Mouse (Mus musculus) layer of hippocampus, adult 8-10 months (tissue): ENCODE results near the gene Sox10. TPM values are rescaled to one million over a fixed set of nuclear protein-coding genes. Genes with fewer than 3 reads are reported as not detected.

Experiments
- DNase-seq, 2 experiments: peaks; one replicate each; pipeline ENCODE4 v3.0.0; 2022; ENCODE audit warnings: low spot score in 2 of 2
- total RNA-seq, 4 experiments: library from RNA; stranded (reverse); gene quantifications; 2 replicates each; pipeline ENCODE4 v1.2.4; 2022

Sox10 gene
- total RNA-seq: 10 to 100 TPM; 34.6 to 40.4 (median 37.8) TPM

DNA sequence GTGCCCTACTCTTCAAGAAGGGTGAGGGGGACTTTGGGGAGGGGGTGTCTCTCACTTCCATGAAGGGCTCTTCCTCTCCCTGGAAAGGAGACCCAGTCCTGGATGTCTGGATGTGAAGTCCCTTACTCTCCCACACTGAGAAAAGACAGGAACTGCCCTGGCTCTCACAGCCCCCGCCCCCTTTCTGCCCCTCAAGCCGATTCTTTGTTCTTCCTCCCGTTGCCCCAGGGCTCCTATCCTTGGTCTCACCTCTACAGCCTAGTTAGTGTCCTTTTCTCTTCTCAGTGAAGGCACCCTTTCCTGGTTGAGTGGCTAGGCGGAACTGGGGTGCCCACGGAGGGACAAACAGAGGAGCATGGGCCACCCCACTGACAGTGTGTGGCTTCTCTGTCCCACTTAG lies at the start of gene Sox10:
Sox10 (minus strand) TSS at position 101 of the 400 bp plus-strand sequence.
- no peak for DNase-seq

DNA sequence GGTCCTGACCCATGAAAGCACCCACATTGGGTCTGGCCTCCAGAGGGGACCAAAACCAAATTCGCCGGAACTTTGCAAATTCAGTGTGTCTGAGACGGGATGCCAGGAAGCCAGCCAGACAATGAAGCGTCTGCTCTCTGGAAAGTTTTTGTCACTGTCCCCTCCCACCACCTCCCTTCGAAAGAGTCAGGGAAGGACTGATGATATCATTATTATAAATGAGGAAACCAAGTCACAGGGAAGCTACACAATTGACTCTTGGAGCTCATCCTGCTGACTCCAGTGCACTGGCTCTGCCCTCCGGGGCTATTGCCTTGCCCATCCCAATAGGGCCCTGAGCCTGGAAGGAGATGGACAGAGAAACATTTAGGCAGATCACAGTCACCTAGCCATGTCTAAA lies 48.6 kb upstream of the Sox10 start:
- no peak for DNase-seq

DNA sequence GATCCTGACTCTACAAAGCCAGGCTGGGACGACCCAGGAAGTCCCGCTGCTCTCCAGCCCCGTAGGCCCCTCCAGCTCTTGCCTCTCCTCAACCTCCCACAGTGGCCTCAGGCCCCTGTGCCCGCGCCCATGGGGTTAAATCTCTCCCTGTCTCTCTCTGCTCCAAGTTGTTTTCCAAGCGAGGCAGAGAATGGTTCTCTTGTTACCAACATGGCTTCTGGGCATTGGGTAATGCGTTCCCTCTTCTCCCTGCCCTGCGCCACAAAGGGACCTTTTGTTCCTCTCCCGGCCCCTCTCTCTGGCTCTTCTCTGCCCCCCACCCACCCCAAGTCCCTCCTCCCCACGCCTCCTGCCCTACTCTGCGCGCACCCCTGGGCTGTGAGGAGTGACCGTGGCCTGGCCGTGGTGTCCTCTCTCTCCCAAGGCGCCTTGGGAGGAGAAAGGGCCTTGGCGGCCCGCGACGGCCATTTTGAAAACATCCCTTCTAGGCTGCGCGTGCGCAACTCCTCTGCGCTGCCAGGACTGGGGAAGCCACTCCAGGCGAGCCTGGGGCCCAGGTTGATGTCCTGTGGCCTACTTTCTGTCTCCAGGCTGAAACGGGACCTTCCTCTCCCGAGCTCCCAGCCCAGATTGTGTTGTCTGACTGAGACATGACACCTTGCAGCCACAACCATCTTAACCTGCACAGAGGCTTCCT lies 47.9 kb upstream of the Sox10 start:
- DNase-seq: peak in 1 of 2 experiments; percentile 51

DNA sequence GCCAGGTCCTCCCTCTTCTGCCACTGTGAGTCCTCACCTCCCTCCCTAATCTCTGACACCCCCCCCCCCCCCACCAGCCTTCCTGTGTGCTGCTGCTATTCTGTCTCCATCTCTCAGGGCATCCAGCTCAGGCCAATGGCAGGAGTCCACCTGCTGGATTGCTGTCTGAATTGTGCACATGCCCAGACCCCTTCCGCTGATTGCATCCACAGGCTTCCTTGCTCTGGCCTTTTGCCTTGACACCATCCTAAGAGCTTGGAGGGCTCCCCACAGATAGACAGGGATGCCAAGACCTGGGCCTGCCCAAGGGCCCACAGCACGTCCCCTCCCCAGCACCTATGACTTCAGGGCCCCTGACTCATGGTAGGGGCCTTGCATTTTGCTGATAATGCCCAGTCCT lies 45.3 kb upstream of the Sox10 start:
- no peak for DNase-seq

DNA sequence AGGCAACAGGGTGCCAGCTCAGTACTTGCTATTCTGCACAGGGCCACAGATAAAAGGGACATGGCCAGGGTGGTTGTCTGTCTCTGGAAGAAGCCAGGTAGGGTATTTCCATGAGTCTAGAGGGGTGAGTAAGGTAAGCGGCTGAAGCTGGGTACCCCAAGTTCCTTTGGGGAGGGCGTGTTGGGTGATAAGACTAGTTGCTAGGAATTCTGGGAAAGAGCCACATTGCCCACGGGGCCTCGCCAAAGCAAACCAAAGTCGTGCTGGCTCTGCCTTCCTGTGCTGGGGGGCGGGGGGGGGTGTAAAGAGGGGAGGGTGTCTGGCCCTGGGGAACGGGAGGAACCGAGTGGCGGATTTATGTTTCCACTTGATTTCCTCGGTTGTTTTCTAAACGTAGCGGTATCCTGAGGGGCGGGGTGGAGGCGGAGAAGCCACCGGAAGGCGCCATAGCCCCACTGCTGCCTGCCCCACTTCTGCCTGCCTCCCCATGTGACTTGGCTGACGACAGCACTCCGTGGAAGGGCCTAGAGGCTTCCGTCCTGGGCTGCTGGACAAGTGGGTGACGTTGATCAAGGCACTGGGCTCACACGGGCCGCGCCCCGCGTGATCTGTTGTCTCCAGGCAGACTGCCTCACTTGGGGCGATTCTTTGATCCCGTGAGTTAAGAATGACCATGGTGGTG lies 43.9 kb upstream of the Sox10 start:
- peak in 1 of 2 experiments; percentile 34 for DNase-seq

DNA sequence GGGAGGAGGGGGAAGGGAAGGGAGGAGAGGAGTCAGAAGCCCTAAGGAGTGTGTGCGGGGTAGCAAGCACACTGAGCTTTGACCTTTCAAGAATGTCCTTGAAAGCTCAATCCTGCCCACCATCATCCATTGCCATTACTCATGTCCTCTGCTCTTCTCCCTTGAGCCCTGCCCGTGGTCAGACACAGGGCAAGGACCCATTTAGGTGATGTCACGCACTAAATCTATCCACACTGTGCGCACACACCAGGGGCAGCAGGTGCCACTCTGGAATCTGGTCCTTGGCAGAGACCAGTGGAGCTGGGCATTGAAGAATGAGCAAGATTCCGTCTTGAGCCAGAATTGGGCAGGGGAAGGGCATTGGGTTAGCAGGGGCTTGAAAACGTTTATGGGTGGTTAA lies 43.2 kb upstream of the Sox10 start:
- no peak for DNase-seq

DNA sequence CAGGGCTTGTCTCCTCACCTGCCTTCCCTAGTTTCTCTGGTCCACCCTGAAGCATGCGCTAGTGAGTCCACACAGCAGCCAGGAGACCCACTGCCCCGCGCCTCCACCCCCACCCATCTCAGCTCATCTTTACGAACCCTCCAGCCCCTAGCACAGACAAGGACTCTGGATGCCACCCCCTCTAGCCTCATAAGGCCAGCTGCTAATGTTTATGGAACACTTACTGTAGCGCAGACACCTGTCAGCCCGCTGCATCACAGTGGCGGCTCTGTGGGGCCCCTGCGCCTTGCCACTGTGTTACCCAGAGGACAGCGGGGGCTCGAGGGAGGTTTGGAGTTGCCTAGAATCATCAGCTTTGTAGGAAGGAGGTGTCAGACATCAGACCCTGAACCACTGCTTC lies 37.5 kb upstream of the Sox10 start:
- DNase-seq: no peak

DNA sequence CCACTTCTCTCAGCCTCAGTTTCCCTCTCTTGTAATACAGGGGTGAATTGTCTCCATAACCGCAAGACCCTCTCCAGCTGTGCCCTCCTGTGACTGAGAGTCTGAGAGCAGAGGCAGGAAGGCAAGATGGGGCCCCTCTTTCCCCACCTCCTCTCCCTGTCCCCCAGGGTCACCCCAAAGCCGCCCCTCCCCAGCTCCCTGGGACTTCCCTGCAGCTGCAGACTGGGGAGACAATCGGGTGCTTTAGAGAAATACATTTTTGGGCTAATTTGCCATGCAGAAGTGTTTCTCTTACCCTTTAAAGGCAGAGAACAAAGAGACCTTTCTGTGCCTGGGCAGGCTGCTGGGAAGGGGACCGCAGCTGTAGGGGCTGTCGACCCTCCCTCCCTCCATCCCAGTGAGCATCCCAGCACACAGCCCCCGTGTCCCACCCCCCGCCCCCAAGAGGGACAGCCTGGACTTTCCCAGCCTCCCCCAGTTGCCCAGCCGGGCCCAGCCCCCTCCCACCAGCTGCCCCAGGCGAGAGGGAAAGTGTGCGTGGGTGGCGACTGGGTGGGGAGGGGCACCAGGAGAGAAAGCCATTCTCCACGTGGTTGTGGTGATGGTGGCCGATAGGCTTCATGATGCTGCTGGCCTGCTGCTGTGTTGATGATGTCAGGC lies 36.6 kb upstream of the Sox10 start:
- DNase-seq: no peak

DNA sequence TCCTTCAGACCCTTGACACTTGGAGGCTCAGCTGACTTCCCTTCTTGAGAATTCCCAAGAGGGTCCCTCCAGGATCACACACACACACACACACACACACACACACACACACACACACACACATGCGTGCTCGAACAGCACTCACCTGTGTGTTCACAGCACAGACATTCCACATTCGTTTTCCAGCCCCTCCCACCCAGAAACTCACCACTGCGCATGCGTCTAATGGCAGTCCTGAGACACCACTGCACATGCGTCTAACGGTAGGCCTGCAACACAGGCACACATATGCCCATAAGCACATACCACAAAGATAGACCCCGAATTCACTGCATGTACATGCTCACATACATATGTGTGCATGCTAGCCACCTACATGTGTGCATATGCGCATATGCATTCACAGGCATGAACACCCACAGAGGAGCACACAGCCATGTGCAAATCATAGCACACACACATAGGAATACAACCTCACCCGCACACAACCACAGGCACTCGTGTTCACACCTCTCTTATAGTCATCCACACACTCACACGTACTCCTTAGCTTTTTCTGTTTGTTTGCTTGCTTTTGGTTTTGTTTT lies 34.4 kb upstream of the Sox10 start:
- DNase-seq: no peak

DNA sequence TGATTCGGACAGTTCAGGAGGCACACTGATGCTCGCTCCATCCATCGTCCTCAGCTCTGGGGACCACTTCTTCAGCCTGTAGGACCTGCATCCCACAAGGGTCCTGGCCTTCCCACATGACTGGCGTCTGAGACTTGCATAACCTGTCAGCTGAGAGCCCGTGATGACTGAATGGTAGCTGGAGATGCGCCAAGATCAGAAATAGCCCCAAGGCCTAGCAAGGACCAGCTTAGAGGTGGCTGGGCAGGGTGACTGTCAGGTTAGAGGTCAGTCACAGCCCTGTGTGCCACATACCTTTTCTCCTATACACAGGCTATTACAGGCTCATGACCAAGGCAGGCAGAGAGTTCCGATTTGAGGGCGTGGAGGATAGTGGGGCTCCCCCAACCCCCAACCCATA lies 30.5 kb upstream of the Sox10 start:
- no peak for DNase-seq

DNA sequence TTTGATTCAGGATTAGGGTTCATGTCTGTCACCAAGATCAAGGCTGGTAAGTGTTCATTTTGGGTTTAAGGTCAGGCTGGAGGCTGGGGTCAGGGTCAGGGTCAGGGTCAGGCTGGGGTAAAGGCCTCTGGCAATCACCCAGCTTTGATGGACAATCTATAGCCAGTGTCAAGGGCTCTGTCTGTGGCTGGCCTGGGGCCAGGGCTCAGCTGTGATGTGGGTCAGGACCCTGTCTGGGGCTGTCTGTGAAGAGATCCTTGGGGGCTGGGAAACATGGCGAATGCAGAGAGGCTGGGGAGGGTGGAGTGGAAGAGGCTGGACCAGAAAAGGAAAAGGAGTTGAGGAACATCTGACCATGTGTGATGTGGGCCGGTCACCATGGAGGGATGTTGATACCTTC lies 29.9 kb upstream of the Sox10 start:
- DNase-seq: no peak

DNA sequence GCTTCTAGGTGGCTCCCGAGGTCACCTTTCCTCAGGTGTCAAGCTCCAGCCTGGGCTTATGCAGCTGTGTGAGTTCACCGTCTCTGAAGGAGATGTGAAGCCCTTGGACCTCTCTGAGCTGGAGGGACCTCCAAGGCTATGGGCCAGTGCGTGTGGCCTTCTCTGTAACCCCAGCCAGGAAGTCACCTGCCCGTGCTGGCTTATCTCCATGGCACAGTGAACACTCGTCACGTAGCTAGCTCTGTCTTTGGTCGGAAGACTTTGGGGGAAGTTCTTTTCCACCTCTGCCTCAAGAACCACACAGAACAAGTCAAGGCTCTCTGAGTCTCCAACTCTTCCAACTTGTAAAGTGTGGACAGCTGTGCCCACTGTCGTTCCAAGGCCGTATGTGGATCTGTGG lies 29.0 kb upstream of the Sox10 start:
- no peak for DNase-seq

DNA sequence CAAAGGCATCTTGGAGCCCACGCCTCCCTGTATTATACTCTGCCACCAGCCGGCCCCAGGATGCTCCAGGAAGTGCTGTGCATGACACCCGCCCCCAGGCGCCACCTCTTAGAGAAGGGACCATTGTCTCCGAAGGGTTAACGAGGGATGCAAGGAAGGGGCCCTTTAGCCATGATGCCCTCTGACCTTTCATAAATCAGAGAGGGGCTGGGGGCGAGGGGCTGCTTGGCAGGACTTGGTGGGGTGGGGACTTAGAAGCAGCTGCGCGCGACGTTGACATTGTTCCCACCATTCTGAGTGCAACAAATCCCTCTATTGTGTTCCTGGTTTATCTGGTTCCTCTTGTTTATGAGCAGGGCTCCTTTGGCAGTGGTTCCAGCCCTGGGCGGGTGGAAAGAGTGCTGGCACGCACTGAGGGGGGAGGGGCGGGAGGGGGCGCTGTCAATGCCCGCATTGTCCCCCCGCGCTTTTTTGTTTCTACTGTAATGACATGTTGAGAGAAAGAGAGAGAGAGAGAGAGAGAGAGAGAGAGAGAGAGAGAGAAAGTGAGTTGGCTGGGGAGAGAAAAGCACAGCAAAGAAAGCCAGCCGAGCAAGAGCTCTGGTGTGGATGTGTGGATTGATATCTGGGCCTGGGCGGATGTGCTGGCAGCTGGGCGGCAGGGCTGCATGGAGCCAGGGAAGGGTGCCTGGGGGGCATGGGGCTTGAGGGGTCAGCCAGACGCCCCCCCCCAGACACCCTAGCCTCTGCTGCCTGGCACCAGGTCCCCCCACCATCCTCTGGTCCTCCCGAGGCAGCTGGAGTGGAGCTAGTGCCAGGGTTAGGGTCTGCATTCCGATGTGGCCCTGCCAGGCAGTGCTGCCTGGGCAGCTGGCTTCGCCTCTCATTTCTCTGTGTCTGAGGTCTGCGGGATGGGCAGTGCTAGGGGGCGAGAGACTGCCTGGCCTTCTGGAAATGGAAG lies 28.1 kb upstream of the Sox10 start:
- peak; percentile 56 to 57 for DNase-seq

DNA sequence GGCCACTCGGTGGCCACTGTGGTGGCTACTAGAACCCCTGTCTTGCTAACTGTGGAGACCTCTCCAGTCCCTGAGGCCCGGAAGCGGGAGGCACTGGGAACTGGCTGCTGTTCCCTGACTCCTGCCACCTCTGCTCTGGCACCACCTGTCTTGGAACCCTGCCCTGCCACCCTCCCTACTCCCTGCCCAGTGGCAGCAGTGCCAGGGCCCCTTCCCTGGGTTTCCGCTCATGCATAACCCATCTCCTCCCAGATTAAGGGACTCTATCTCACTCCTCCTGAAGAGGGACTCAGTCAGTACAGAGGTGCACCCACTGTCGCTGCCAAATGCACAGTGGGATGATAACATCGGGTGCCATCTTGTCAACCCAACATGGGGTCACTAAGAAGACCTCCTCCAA lies 27.4 kb upstream of the Sox10 start:
- DNase-seq: no peak

DNA sequence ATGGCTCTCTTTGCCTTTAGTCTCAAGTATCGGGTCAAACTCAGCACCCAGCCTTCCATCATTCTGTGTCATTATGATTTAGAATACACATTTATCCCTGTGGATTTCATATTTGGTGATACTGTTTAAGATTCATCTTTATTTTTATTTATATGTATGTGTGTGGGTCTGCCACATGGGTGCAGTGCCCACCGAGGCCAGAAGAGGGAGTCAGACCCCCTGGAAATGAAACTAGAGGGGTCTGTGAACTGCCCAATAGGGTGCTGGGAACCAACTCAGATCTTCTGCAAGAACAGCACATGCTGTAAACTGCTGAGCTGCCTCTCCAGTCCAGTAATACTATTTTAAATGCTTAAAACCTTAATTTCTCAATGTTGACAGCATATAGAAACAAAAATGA lies 26.4 kb upstream of the Sox10 start:
- no peak for DNase-seq

DNA sequence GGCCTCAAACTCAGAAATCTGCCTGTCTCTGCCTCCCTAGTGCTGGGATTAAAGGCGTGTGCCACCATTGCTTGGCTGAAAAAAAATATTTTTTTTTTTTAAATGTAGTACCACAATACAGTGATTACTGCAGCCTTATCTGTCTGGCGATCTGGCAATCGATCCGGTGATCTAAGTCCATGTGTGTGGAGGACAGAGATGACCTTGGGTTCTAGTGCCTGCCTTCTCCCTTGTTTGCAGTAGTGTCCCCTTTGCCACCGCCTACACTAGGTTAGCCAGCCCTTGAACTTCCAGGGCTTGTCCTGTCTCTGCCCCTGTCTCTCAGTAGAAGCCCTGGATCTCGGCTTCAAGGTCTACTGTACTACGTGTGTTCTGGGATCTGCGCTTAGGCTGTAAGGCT lies 22.8 kb upstream of the Sox10 start:
- no peak for DNase-seq

DNA sequence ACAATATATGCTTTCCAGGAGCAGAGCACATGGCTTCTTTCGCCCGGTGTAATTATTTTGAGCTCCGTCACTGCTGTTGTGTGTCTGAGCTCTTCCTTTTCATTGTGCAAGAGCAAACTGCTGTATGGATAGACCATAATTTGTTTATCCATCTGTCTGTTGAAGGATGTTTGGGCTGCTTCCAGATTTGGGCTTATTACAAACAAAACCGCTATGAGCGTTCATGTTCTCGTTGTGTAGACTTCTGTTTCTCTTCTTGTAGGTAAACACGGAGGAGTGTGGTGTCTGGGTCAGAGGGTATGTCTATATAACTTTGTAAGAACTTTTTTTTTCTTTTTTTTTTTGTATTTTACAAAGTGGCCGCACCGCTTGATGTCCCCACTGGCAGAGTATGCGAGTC lies 20.2 kb upstream of the Sox10 start:
- DNase-seq: no peak

DNA sequence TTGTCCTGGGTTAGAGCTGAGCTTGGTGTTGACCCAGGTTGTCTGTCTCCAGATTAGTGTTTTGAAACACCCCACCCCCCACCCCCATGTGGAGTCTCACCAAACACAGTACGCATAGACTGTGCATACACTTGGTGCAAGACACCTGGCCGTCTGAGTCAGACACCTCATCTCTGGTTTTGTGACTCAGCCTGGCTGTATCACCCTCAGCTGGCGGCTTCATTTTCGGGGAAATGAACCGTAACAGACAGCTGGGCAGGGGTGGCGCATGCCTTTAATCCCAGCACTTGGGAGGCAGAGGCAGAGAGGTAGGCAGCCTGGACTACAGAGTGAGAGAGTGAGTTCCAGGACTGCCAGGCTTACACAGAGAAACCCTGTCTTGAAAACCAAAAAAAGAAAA lies 11.9 kb upstream of the Sox10 start:
- DNase-seq: no peak

DNA sequence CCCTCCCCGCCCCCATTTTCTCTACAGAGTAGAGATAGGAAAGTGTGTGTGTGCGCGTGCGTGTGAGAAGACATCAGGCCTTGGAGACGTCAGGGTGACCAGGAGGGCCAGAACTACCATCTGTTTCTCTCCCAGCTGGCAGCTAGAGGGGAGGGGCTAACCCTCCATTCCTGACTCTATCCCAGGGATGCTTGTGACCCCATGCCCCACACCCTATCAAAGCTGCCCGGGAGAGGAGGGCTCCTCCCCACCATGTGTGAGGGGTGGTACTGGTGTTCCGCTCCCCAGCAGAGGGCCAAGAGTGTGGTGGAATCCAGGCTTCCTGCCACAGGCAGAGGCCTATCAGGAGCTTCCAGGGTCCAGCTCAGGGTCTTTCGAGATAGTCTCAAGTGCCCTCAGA lies 1.7 kb upstream of the Sox10 start:
- DNase-seq: no peak

DNA sequence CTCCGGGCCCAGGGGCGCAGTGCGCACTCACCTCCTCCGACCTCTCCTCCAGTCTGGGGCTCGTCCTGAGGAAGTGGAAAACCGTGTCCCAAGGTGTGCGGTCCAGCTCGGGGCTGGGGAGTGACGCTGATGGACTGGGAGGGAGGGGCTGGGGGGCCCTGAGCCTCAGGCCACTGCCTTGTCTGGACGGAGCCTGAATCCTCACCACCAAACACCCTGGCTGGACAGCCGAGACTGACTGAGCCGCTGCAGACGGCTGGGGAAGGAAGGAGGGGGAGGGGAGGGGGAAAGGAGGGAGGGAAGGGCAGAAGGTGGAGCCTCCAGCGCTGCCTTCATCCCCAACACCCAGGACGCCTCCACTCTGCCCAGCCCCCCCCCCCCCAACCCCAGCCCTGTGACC lies 789 bp downstream of the Sox10 start:
- no peak for DNase-seq

DNA sequence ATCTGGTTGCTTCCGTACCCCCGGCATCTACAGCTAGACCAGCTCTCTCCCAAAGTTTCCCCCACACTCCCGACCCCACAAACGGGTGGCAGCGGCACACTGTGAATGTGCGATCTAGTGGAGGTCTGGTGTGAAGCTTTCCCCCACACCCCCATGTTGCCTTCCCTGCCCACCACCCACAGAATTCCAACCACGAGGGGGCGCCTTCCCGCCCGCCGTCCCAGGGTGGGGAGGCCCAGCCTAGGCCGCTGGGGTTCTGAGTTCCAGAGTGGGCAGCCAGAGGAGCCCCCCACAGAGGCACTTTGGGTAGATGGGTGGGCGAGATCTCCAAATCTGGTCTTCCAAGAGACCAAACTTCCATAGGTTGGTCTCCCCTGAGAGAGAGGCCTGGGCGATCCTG lies 2.2 kb downstream of the Sox10 start:
- no peak for DNase-seq
